Mouse (Mus musculus) spleen, adult 18-20 months (tissue): ENCODE measurements around the gene Tmub2.

Experiments used
- DNase-seq, 2 experiments: peaks; one replicate each; pipeline ENCODE4 v3.0.0; 2022; ENCODE audit warnings: mixed read lengths in 2 of 2

The Tmub2 gene

DNA sequence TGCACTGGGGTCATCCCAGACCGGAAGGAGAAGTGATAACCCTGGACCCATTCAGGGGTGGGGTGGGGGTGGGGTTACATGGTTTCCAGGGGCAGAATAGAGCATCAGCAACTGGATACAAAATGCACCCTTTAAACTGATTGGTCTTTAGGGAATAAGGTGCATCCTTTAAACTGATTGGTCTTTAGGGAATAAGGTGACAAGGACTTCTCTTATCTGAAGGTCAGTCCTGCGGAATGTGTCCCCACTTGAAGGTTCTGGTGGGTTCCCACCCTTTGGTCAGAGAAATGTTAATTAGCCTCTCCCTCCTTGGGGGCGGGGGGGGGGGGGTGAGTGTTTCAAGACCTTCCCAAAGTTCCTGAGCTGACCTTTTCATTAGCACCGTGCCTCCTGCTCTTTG, 47.1 kb downstream of the Tmub2 start:
- DNase-seq: no peak

DNA sequence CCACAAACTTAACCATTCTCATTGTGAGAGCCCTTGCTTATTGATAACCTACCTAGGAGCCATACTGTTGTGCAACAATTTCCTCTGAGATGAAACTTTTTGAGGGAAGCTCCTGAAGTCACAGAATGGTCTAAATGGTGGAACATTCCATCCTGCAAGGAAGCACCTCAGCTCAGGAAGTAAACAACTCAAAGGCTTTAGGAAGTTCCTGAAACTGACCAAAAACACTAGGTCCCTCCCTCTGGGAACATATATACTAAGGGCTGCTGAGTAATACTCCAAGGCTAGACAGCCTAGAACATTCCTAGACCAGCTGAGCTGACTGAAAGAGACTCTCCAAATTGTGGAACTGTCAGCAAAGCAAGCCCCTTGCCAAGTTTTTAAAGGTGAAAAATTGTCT, 48.3 kb downstream of the Tmub2 start:
- DNase-seq: no peak

DNA sequence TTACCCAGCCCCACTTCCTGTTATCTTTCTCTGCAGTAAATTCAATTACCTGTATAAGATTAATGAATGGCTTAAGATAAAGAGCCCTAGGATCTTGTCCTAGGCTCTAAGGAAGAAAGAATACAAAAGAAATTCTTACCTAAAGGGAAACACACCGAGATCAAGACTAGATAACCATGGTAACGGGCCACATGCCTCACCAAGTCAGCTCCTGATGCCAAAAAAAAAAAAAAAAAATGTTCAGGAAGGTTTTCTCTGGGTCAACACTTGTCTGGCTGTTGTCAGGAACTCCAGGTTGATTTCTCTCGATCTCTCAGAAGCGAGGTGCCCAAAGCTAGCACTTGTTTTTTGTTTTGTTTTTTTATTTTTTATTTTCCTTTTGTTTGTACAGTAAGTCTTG, 49.3 kb downstream of the Tmub2 start:
- DNase-seq: no peak

DNA sequence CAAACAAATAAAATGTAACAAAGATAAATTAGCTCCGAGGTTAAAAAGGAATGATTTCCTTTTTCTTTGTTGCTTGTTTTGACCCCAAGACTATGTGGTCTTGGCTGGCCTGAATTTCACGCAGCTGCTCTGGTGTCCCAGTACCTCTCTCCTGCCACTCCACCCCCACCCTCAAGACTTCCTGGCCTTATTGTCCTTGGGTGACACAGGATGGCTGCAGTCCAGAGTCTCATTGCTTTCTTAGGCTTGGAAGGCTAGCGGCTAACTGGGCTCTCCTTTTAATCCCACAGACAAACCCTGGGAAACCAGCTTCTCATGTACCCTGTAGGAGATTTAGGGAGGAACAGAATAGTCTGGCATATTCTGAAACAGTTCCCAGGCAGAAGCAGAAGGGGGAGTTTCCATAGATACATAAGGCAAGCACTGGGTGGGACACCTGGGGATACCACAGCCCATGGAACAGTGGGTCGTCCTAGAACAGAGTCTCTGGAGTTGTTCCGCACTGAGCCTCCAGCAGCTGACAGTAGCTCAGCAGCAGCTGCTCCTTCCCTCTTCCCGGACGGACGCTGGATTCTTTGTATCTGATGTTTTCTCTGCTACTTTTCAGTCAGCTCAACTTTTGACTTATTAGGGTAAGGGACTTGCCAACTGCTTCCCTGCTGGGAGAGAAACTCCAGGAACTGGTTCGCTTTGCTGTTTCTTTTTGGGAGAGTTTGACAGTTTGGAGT, 50.4 kb downstream of the Tmub2 start:
- no peak for DNase-seq

DNA sequence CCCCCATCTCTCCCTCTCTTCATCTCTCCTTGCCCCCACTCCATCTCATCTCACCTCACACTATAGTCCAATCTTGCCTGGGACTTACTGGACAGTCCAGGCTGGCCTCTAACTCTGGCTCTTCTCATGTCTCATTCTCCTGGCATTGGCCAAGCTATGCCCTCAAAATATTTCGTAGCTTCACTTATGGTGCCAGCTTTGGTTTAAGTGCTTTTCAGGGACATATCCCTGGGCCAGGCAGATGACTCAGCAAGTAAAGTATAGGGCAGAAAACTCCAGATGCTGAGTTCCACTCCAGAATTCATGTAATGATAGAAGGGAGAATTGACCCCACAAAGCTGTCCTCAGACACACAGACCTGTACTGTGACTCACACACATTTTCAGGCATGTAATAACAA, 51.5 kb downstream of the Tmub2 start:
- DNase-seq: no peak

DNA sequence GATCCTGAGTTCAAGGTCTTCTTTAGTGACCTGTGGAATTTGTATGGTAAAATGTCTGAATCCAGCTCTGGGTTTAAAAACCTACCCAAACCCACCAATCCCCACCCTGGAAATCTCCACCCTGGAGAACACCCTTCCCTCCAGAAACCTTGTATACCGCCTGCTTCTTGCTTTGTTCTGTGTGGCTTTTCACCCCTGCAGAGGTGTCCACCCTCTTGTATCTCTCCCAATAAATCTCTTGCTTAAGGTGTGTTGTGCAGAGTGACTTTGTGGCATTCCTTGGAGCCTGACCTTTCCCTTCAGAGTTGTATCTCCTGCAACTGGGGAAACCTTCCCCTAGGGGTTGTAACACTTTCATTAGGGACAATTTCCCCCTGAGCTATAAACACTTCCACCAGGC, 53.2 kb downstream of the Tmub2 start:
- no peak for DNase-seq

DNA sequence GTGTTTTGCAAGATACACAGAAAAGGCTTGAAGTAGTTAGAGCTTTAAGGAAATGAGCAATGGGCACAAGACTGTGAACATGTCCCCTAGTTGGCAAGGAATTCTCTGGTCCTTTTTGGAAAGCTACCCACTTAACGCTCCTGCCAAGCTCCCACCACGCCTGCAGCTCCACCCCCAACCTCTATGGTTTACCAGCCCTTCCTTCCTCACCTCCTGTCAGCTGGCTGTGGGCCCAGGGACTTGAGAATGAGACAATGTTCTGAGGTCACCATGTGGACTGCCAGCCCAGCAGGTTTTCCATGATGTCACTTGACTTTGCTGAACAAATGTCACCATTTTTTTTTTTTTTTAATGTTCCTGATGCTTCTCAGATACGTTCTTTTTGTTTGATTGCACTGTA, 53.8 kb downstream of the Tmub2 start:
- DNase-seq: no peak
